In the genomic region with DNA sequence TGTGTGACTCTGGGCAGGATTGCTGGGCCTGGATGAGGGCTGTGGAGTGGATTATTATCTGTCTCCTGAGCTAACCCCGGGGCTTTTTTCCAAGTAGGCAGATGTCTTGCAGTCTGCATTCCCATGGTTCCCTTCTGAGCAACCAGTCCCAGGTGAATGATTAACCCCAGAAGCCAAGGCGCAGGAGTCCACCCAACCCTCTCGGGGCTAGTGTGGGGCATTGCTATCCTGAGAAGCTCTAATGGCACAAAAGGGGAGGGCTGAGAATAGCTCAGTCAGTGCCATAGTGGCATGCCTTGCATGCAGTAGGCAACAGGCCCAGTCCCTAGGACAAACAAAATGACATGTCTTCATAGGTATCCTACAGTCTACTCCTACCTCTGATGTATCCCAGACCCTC, we compare ENCODE assay signal across 12 mouse cellular contexts. TPM values are rescaled to one million over a fixed set of nuclear protein-coding genes. Genes with fewer than 3 reads are reported as not detected.
A peak's percentile ranks its signal among the peaks of the same experiment; 100 is the strongest.
DNase-seq lines count a peak whose midpoint lies in the region; ATAC-seq and TF ChIP-seq lines count a peak whose summit lies in the region.
"Had no signal": no experiment of that assay in that cellular context is flagged by ENCODE, and none has a peak within 500 bp of the region (broad histone marks: within the 10 kb centered on the region; RNA-seq: fewer than 3 reads in every experiment).

No protein-coding gene starts in this region.

- H3K9me3 ChIP-seq in lung, embryonic 16.5 days (ENCODE audit: control insufficient read depth, low read length): no peaks in the 10 kb centered on the region
- H3K9me3 ChIP-seq in lung, postnatal 0 days (ENCODE audit: low read length): no peaks in the 10 kb centered on the region
- H3K9me3 ChIP-seq: embryonic facial prominence, embryonic 13.5 days; forebrain, embryonic 15.5 days had no signal

- H3K4me3 ChIP-seq in lung, embryonic 16.5 days (ENCODE audit: low read length): no peak overlapping the region
- H3K4me3 ChIP-seq in lung, postnatal 0 days (ENCODE audit: low read depth, low read length): no peak overlapping the region
- H3K4me3 ChIP-seq: embryonic facial prominence, embryonic 13.5 days; forebrain, embryonic 15.5 days had no signal

- no peak overlapping the region for H3K9ac ChIP-seq in lung, embryonic 16.5 days (ENCODE audit: low read length)
- no peak overlapping the region for H3K9ac ChIP-seq in lung, postnatal 0 days (replicated peaks; ENCODE audit: low read depth)
- H3K9ac ChIP-seq: embryonic facial prominence, embryonic 13.5 days; forebrain, embryonic 15.5 days had no signal

- peaks cover 4% of the 10 kb centered on the region; the same call in 1 of the 2 replicates for H3K4me1 ChIP-seq in lung, embryonic 16.5 days (replicated peaks; ENCODE audit: control insufficient read depth, insufficient read depth, low read length)
- H3K4me1 ChIP-seq in lung, postnatal 0 days (ENCODE audit: insufficient read depth, low read depth, low read length): 0 out of 2 replicates have a peak, but pooled peaks cover 4% of the 10 kb centered on the region

- WGBS in lung, embryonic 16.5 days: 53% methylated on average over 3 of the region's 3 CpGs
- WGBS in lung, postnatal 0 days: 56% methylated on average over 3 of the region's 3 CpGs

- ATAC-seq in lung, embryonic 16.5 days (ENCODE audit: low read depth): peak; percentile 67
- ATAC-seq in lung, postnatal 0 days: no peak
- ATAC-seq in erythroid progenitor cell, adult 5-6 weeks (replicated peaks; ENCODE audit: low FRiP score, poor library complexity, severe bottlenecking): no peak
- ATAC-seq: forebrain, embryonic 15.5 days had no signal

- TF ChIP-seq CTCF in lung, postnatal 0 days (IDR thresholded peaks at IDR 0.05): no peak

- TF ChIP-seq EP300 in lung, postnatal 0 days (IDR thresholded peaks at IDR 0.05): no peak

- H3K27me3 ChIP-seq in lung, embryonic 16.5 days (ENCODE audit: control insufficient read depth, insufficient read depth, low read depth, low read length): no peaks in the 10 kb centered on the region
- H3K27me3 ChIP-seq in lung, postnatal 0 days (replicated peaks; ENCODE audit: insufficient read depth, low read length): no peaks in the 10 kb centered on the region
- H3K27me3 ChIP-seq: embryonic facial prominence, embryonic 13.5 days; forebrain, embryonic 15.5 days had no signal

- DNase-seq in cerebellum, adult 9-10 months: peak; percentile 38
- DNase-seq in cerebellum, postnatal 4 days (ENCODE audit: low spot score in 2 of 2): no peak
- DNase-seq in lung, postnatal 0 days (ENCODE audit: low spot score): no peak
- peak; percentile 82 to 94 for DNase-seq in kidney, postnatal 36 days
- DNase-seq in layer of hippocampus, adult 11-12 months (ENCODE audit: low spot score): no peak
- DNase-seq in layer of hippocampus, adult 9-10 months (ENCODE audit: low spot score): no peak
- DNase-seq: gastrocnemius, postnatal 36 days; thymus, adult 18-20 months had no signal

- no peak overlapping the region for H3K4me2 ChIP-seq in lung, embryonic 16.5 days (ENCODE audit: low read depth, low read length)
- H3K4me2 ChIP-seq in lung, postnatal 0 days (replicated peaks; ENCODE audit: low read depth, low read length): no peak overlapping the region
- H3K4me2 ChIP-seq: embryonic facial prominence, embryonic 13.5 days; forebrain, embryonic 15.5 days had no signal

- H3K27ac ChIP-seq in lung, embryonic 16.5 days (ENCODE audit: low read length): no peak overlapping the region
- no peak overlapping the region for H3K27ac ChIP-seq in lung, postnatal 0 days (ENCODE audit: low read length)
- H3K27ac ChIP-seq: embryonic facial prominence, embryonic 13.5 days; forebrain, embryonic 15.5 days had no signal

- H3K36me3 ChIP-seq in lung, embryonic 16.5 days (ENCODE audit: control insufficient read depth, insufficient read depth, low read length): no peaks in the 10 kb centered on the region
- H3K36me3 ChIP-seq in lung, postnatal 0 days (ENCODE audit: insufficient read depth, low read length): no peaks in the 10 kb centered on the region

RNA-seq across cellular contexts. Expression of gene Slc16a1, which starts 22.1 kb away (rescaled TPM):
- polyA plus RNA-seq in lung, embryonic 16.5 days (2015; fragmentation: Nextera tagmentation; extraction: Ambion mirVana): 28.0 and 28.1 TPM in 2 replicates
- 17.2 and 17.5 TPM in 2 replicates for polyA plus RNA-seq in lung, postnatal 0 days (2015; fragmentation: Nextera tagmentation; extraction: Ambion mirVana)
- 334 and 364 TPM in 2 replicates for total RNA-seq in erythroid progenitor cell, adult 5-6 weeks (2015; ENCODE audit: low replicate concordance)
- 431 and 500 TPM in 2 replicates for total RNA-seq in erythroid progenitor cell, adult 5-6 weeks (2017; ENCODE audit: low replicate concordance)

Comparison
In these comparisons a context has a peak if more than half of its experiments do, and no peak if none do; other contexts are left out.
1. DNase-seq: peak in cerebellum, adult 9-10 months (single experiment) and kidney, postnatal 36 days (2 of 2); none in cerebellum, postnatal 4 days (0 of 2), lung, postnatal 0 days (single experiment), layer of hippocampus, adult 11-12 months (single experiment) and layer of hippocampus, adult 9-10 months (single experiment).